Mouse (Mus musculus): ENCODE data around the gene 1700001C19Rik. TPM values are rescaled to one million over a fixed set of nuclear protein-coding genes. Genes with fewer than 3 reads are reported as not detected.

The 1700001C19Rik gene
- total RNA-seq, 1 experiment, result 0.85 TPM

GRCm38 (mm10) chr17:47462728-47463388, 25.7 kb upstream of the 1700001C19Rik start:
- Histone ChIP-seq H3K27ac (ENCODE audit: insufficient read depth, low read depth, low read length, poor library complexity, severe bottlenecking) (no peak overlapping the region), H3K36me3 (ENCODE audit: control insufficient read depth, insufficient read depth, low read length, poor library complexity, severe bottlenecking) (peaks cover 2% of the 10 kb centered on the region; the same call in 1 of the 2 replicates), H3K9ac (ENCODE audit: insufficient read depth, low read depth, low read length, poor library complexity, severe bottlenecking) (no peak overlapping the region), H3K4me1 (ENCODE audit: control insufficient read depth in 2 of 2, insufficient read depth in 2 of 2, low read length in 2 of 2, poor library complexity in 1 of 2) (peaks cover 0 to 24% of the 10 kb centered on the region in 2 experiments; a peak in 2 of 4 replicates), H3K9me3 (ENCODE audit: control insufficient read depth, insufficient read depth, low read depth, low read length) (no peaks in the 10 kb centered on the region), H3K4me3 (ENCODE audit: insufficient read depth in 1 of 2, low read depth in 1 of 2, low read length in 2 of 2, poor library complexity in 1 of 2, severe bottlenecking in 1 of 2) (no peak overlapping the region)
- no peak for DNase-seq (ENCODE audit: low read depth, low spot score)
- no peak for TF ChIP-seq CHD2 (IDR thresholded peaks at IDR 0.05; ENCODE audit: low read depth, low read length)
- peak; percentile 23; the same call in 1 of the 2 replicates for TF ChIP-seq MAFK (IDR thresholded peaks at IDR 0.05; ENCODE audit: insufficient read depth, low read depth, low read length)
- TF ChIP-seq HCFC1 (IDR thresholded peaks at IDR 0.05; ENCODE audit: borderline replicate concordance, insufficient read depth, low read length), result no peak
- in situ Hi-C loops (cut with MboI; ENCODE audit: low sequenced_read_pairs in 2 of 2, unreplicated experiment in 2 of 2), result no loop called here

- H3K27ac ChIP-seq (ENCODE audit: insufficient read depth, low read depth, low read length, poor library complexity, severe bottlenecking), result no peak overlapping the region
- in situ Hi-C loops (cut with MboI; ENCODE audit: low sequenced_read_pairs in 2 of 2, unreplicated experiment in 2 of 2), result no loop called here
- H3K9me3 ChIP-seq (ENCODE audit: control insufficient read depth, insufficient read depth, low read depth, low read length), result no peaks in the 10 kb centered on the region
- TF ChIP-seq ZC3H11A (IDR thresholded peaks at IDR 0.05; ENCODE audit: borderline replicate concordance, low read depth, low read length) (no peak), CHD2 (IDR thresholded peaks at IDR 0.05; ENCODE audit: low read depth, low read length) (no peak), HCFC1 (IDR thresholded peaks at IDR 0.05; ENCODE audit: borderline replicate concordance, insufficient read depth, low read length) (no peak), MAFK (IDR thresholded peaks at IDR 0.05; ENCODE audit: insufficient read depth, low read depth, low read length) (no peak), ZNF384 (IDR thresholded peaks at IDR 0.05; ENCODE audit: low read depth, low read length) (no peak)
- DNase-seq (ENCODE audit: low read depth, low spot score), result no peak
- peaks cover 2% of the 10 kb centered on the region; the same call in 1 of the 2 replicates for H3K36me3 ChIP-seq (ENCODE audit: control insufficient read depth, insufficient read depth, low read length, poor library complexity, severe bottlenecking)
- peaks cover 0 to 20% of the 10 kb centered on the region in 2 experiments; a peak in 2 of 4 replicates for H3K4me1 ChIP-seq (ENCODE audit: control insufficient read depth in 2 of 2, insufficient read depth in 2 of 2, low read length in 2 of 2, poor library complexity in 1 of 2)
- H3K9ac ChIP-seq (ENCODE audit: insufficient read depth, low read depth, low read length, poor library complexity, severe bottlenecking), result no peak overlapping the region
- H3K4me3 ChIP-seq (ENCODE audit: insufficient read depth in 1 of 2, low read depth in 1 of 2, low read length in 2 of 2, poor library complexity in 1 of 2, severe bottlenecking in 1 of 2), result no peak overlapping the region
Measured at GRCm38 (mm10) chr17:47462209-47462608, 25.0 kb upstream of the 1700001C19Rik start.

GRCm38 (mm10) chr17:47461688-47462087, 24.5 kb upstream of the 1700001C19Rik start:
- H3K4me3 ChIP-seq (ENCODE audit: insufficient read depth in 1 of 2, low read depth in 1 of 2, low read length in 2 of 2, poor library complexity in 1 of 2, severe bottlenecking in 1 of 2), result no peak overlapping the region
- TF ChIP-seq MAFK (IDR thresholded peaks at IDR 0.05; ENCODE audit: insufficient read depth, low read depth, low read length) (no peak), HCFC1 (IDR thresholded peaks at IDR 0.05; ENCODE audit: borderline replicate concordance, insufficient read depth, low read length) (no peak), ZNF384 (IDR thresholded peaks at IDR 0.05; ENCODE audit: low read depth, low read length) (no peak), ZC3H11A (IDR thresholded peaks at IDR 0.05; ENCODE audit: borderline replicate concordance, low read depth, low read length) (no peak), CHD2 (IDR thresholded peaks at IDR 0.05; ENCODE audit: low read depth, low read length) (no peak)
- 0 out of 2 replicates have a peak, but pooled peaks cover under 1% of the 10 kb centered on the region for H3K36me3 ChIP-seq (ENCODE audit: control insufficient read depth, insufficient read depth, low read length, poor library complexity, severe bottlenecking)
- no peak overlapping the region for H3K27ac ChIP-seq (ENCODE audit: insufficient read depth, low read depth, low read length, poor library complexity, severe bottlenecking)
- no peak for DNase-seq (ENCODE audit: low read depth, low spot score)
- peaks cover 0 to 20% of the 10 kb centered on the region in 2 experiments; a peak in 2 of 4 replicates for H3K4me1 ChIP-seq (ENCODE audit: control insufficient read depth in 2 of 2, insufficient read depth in 2 of 2, low read length in 2 of 2, poor library complexity in 1 of 2)
- no peak overlapping the region for H3K9ac ChIP-seq (ENCODE audit: insufficient read depth, low read depth, low read length, poor library complexity, severe bottlenecking)
- no peaks in the 10 kb centered on the region for H3K9me3 ChIP-seq (ENCODE audit: control insufficient read depth, insufficient read depth, low read depth, low read length)
- in situ Hi-C loops (cut with MboI; ENCODE audit: low sequenced_read_pairs in 2 of 2, unreplicated experiment in 2 of 2), result no loop called here

DNA sequence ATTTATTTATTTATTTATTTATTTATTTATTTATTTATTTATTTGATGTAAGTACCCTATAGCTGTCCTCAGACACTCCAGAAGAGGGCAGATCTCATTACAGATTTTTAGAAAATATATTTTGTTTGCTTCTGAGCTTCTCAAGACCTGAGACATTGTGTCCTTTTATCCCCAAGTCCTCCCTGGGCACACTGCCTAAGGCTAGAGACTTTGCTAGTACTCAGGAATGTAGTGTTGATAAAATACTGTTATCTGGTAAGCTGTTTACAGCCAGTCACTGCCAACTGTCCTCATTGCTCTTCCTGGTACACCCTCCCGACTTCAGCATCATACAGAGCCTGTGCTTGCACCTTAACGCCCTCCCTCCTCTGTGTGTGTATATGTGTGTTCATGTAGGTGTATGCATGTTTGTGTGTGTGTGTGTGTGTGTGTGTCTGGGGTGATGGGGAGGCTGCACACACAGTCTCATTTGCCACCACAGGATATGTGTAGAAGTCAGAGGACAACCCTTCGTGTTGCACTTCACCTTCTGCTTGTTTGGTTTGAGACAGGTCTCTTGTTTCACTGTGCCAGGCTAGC, 22.3 kb upstream of the 1700001C19Rik start:
- Histone ChIP-seq H3K9ac (ENCODE audit: insufficient read depth, low read depth, low read length, poor library complexity, severe bottlenecking) (no peak overlapping the region), H3K4me1 (ENCODE audit: control insufficient read depth in 2 of 2, insufficient read depth in 2 of 2, low read length in 2 of 2, poor library complexity in 1 of 2) (peaks cover 0 to 14% of the 10 kb centered on the region in 2 experiments; a peak in 1 of 4 replicates), H3K36me3 (ENCODE audit: control insufficient read depth, insufficient read depth, low read length, poor library complexity, severe bottlenecking) (no peaks in the 10 kb centered on the region), H3K4me3 (ENCODE audit: insufficient read depth in 1 of 2, low read depth in 1 of 2, low read length in 2 of 2, poor library complexity in 1 of 2, severe bottlenecking in 1 of 2) (no peak overlapping the region), H3K27ac (ENCODE audit: insufficient read depth, low read depth, low read length, poor library complexity, severe bottlenecking) (no peak overlapping the region), H3K9me3 (ENCODE audit: control insufficient read depth, insufficient read depth, low read depth, low read length) (no peaks in the 10 kb centered on the region)
- no peak for TF ChIP-seq CHD2 (IDR thresholded peaks at IDR 0.05; ENCODE audit: low read depth, low read length)
- TF ChIP-seq ZNF384 (IDR thresholded peaks at IDR 0.05; ENCODE audit: low read depth, low read length), result no peak
- TF ChIP-seq MAFK (IDR thresholded peaks at IDR 0.05; ENCODE audit: insufficient read depth, low read depth, low read length), result no peak
- TF ChIP-seq ZC3H11A (IDR thresholded peaks at IDR 0.05; ENCODE audit: borderline replicate concordance, low read depth, low read length), result no peak
- no peak for TF ChIP-seq HCFC1 (IDR thresholded peaks at IDR 0.05; ENCODE audit: borderline replicate concordance, insufficient read depth, low read length)
- no peak for DNase-seq (ENCODE audit: low read depth, low spot score)
- in situ Hi-C loops (cut with MboI; ENCODE audit: low sequenced_read_pairs in 2 of 2, unreplicated experiment in 2 of 2), result no loop called here

All from ES-E14 (cell line).